Mouse (Mus musculus) olfactory bulb, adult 2 months (tissue): Measurements from ENCODE around the gene Olfr820. TPM values are rescaled to one million over a fixed set of nuclear protein-coding genes. Genes with fewer than 3 reads are reported as not detected.
"Not testable (repeated sequence)": the region's sequence is repeated elsewhere in the genome, so short reads cannot be mapped to it uniquely, and the experiment has no call there.

ENCODE experiments used
- H3K27ac ChIP-seq: fragments of 200-500 bp; 2 replicates; pipeline ENCODE4 v1.5.1; 2012; ENCODE audit warnings: low read depth, low read length; ENCODE audit not compliant: insufficient read depth
- H3K4me1 ChIP-seq: fragments of 200-500 bp; 2 replicates; pipeline ENCODE4 v1.6.1; 2012; ENCODE audit warnings: low read length; ENCODE audit not compliant: control insufficient read depth, insufficient read depth
- H3K4me3 ChIP-seq: fragments of 200-500 bp; 2 replicates; pipeline ENCODE4 v1.5.1; 2012; ENCODE audit warnings: mild to moderate bottlenecking, low read depth, low read length, moderate library complexity; ENCODE audit not compliant: insufficient read depth
- CTCF ChIP-seq: fragments of 200-500 bp; IDR thresholded peaks from 2 replicates; pipeline ENCODE4 v1.5.1; 2012; ENCODE audit warnings: low read depth, mild to moderate bottlenecking, low read length, moderate library complexity; ENCODE audit not compliant: insufficient read depth
- POLR2A ChIP-seq: fragments of 200-500 bp; IDR thresholded peaks from 2 replicates; pipeline ENCODE4 v1.6.1; 2012; ENCODE audit warnings: mild to moderate bottlenecking, low read depth, low read length, moderate library complexity; ENCODE audit not compliant: insufficient read depth
- WGBS: fragments of 180-500 bp; shearing (Covaris S2); methylation state at CpG from one replicate; pipeline ENCODE4 v1.1.7; 2018; 5-methylcytosine and 5-hydroxymethylcytosine counted together
- polyA plus RNA-seq: library from polyadenylated mRNA; stranded (reverse); fragments of >200 nt; gene quantifications from 2 replicates; pipeline ENCODE4 v1.2.4, GENCODE M21; 2012; ENCODE audit warnings: low replicate concordance; ENCODE audit not compliant: missing spikeins, insufficient read depth, insufficient read length

Gene Olfr820
- polyA plus RNA-seq: not detected in 2 replicates

- TF ChIP-seq POLR2A (no peak), CTCF (no peak)
- no peak within 1 kb of the TSS for H3K4me3 ChIP-seq
These were observed at the start of gene Olfr820 for GRCm38 (mm10) chr10:130012321-130012720. Gene Olfr820, plus strand, starts transcription at chr10:130012621.

GRCm38 (mm10) chr10:129966232-129966631 is 46.2 kb upstream of the Olfr820 start:
- WGBS: 95% methylated on average over 2 of the region's 3 CpGs
- H3K4me3 ChIP-seq, H3K4me1 ChIP-seq, H3K27ac ChIP-seq: not testable (repeated sequence)

More at GRCm38 (mm10) chr10:130012321-130012720, at the start of gene Olfr820:
- Histone ChIP-seq H3K4me1 (no peaks in the 10 kb centered on the region), H3K27ac (no peak within 1 kb of the TSS)

GRCm38 (mm10) chr10:129967166-129967565 is 45.3 kb upstream of the Olfr820 start, which contains the start of gene Olfr819:
Gene Olfr819, minus strand, starts transcription at chr10:129967266.
- not testable (repeated sequence) for H3K4me1 ChIP-seq, H3K4me3 ChIP-seq, H3K27ac ChIP-seq
- WGBS: 80% methylated on average over 2 of the region's 2 CpGs

GRCm38 (mm10) chr10:129972994-129973393 is 39.4 kb upstream of the Olfr820 start:
- not testable (repeated sequence) for H3K27ac ChIP-seq, H3K4me3 ChIP-seq, H3K4me1 ChIP-seq
- WGBS: no CpG with 5 or more reads among the region's 3 CpGs

GRCm38 (mm10) chr10:129976040-129976439 is 36.4 kb upstream of the Olfr820 start, which contains the start of gene Olfr247:
Gene Olfr247, minus strand, starts transcription at chr10:129976140.
- not testable (repeated sequence) for H3K4me3 ChIP-seq, H3K4me1 ChIP-seq, H3K27ac ChIP-seq
- WGBS: no CpG with 5 or more reads among the region's 2 CpGs

- H3K27ac ChIP-seq, H3K4me3 ChIP-seq, H3K4me1 ChIP-seq: not testable (repeated sequence)
- no CpG with 5 or more reads among the region's 3 CpGs for WGBS
These were observed 30.6 kb upstream of the Olfr820 start for GRCm38 (mm10) chr10:129981867-129982266.

GRCm38 (mm10) chr10:129984962-129985361 is 27.5 kb upstream of the Olfr820 start, which contains the start of gene Gm10310:
Gene Gm10310, minus strand, starts transcription at chr10:129985062.
- WGBS: no CpG with 5 or more reads among the region's 1 CpGs

GRCm38 (mm10) chr10:130004104-130004503 is 8.3 kb upstream of the Olfr820 start:
- H3K4me3 ChIP-seq, H3K4me1 ChIP-seq, H3K27ac ChIP-seq: not testable (repeated sequence)
- 83% methylated on average over 4 of the region's 4 CpGs for WGBS

More at GRCm38 (mm10) chr10:129984962-129985361, 27.5 kb upstream of the Olfr820 start, which contains the start of gene Gm10310:
- H3K4me3 ChIP-seq, H3K4me1 ChIP-seq, H3K27ac ChIP-seq: not testable (repeated sequence)

GRCm38 (mm10) chr10:130005366-130005765 is 7.1 kb upstream of the Olfr820 start:
- H3K4me3 ChIP-seq, H3K4me1 ChIP-seq, H3K27ac ChIP-seq: not testable (repeated sequence)
- WGBS: 85% methylated on average over 4 of the region's 4 CpGs

- no peak for TF ChIP-seq POLR2A
- no peak for TF ChIP-seq CTCF
- H3K4me1 ChIP-seq: no peaks in the 10 kb centered on the region
- H3K4me3 ChIP-seq: no peak within 1 kb of the TSS
- no peak within 1 kb of the TSS for H3K27ac ChIP-seq
These were observed 17.6 kb downstream of the Olfr820 start, which contains the start of gene Olfr821 for GRCm38 (mm10) chr10:130030048-130030447. Gene Olfr821, plus strand, starts transcription at chr10:130030348.

- Histone ChIP-seq H3K4me3 (no peak overlapping the region), H3K27ac (no peak overlapping the region), H3K4me1 (no peaks in the 10 kb centered on the region)
- TF ChIP-seq CTCF (no peak), POLR2A (no peak)
- WGBS: 63% methylated on average over 6 of the region's 6 CpGs
These were observed 24.7 kb downstream of the Olfr820 start for GRCm38 (mm10) chr10:130037096-130037495.

Other genes starting within 250 kb of the Olfr820 start
- gene Olfr808, start 247.1 kb upstream of the Olfr820 start, polyA plus RNA-seq: not detected in 2 replicates
- not detected in 2 replicates for gene Olfr809, start 238.0 kb upstream of the Olfr820 start, polyA plus RNA-seq
- gene Olfr810, start 217.7 kb upstream of the Olfr820 start, polyA plus RNA-seq: not detected in 2 replicates
- gene Olfr811, start 208.2 kb upstream of the Olfr820 start, polyA plus RNA-seq: not detected in 2 replicates
- gene Olfr812, start 166.5 kb upstream of the Olfr820 start, polyA plus RNA-seq: not detected in 2 replicates
- not detected in 2 replicates for gene Olfr813, start 157.3 kb upstream of the Olfr820 start, polyA plus RNA-seq
- not detected in 2 replicates for gene Olfr814, start 132.8 kb upstream of the Olfr820 start, polyA plus RNA-seq
- not detected in 2 replicates for gene Olfr815, start 106.8 kb upstream of the Olfr820 start, polyA plus RNA-seq
- gene Olfr816, start 97.0 kb upstream of the Olfr820 start, polyA plus RNA-seq: not detected in 2 replicates
- not detected in 2 replicates for gene Olfr818, start 63.5 kb upstream of the Olfr820 start, polyA plus RNA-seq
- not detected in 2 replicates for gene Olfr819, start 45.4 kb upstream of the Olfr820 start, polyA plus RNA-seq
- gene Olfr247, start 36.5 kb upstream of the Olfr820 start, polyA plus RNA-seq: not detected in 2 replicates
- not detected in 2 replicates for gene Gm10310, start 27.6 kb upstream of the Olfr820 start, polyA plus RNA-seq
- gene Olfr821, start 17.7 kb downstream of the Olfr820 start, polyA plus RNA-seq: not detected in 2 replicates
- gene Olfr822, start 58.6 kb downstream of the Olfr820 start, polyA plus RNA-seq: not detected in 2 replicates
- not detected in 2 replicates for gene Olfr823, start 102.8 kb downstream of the Olfr820 start, polyA plus RNA-seq
- gene Olfr824, start 117.4 kb downstream of the Olfr820 start, polyA plus RNA-seq: not detected in 2 replicates
- gene Olfr825, start 154.1 kb downstream of the Olfr820 start, polyA plus RNA-seq: not detected in 2 replicates
- gene Olfr826, start 171.6 kb downstream of the Olfr820 start, polyA plus RNA-seq: not detected in 2 replicates
- not detected in 2 replicates for gene Olfr827, start 201.8 kb downstream of the Olfr820 start, polyA plus RNA-seq